Mouse (Mus musculus): ENCODE results near the gene Tmtc1. TPM values are rescaled to one million over a fixed set of nuclear protein-coding genes. Genes with fewer than 3 reads are reported as not detected.

The Tmtc1 gene
- polyA plus RNA-seq, 1 experiment from 2014 or later: 0.74 TPM

GRCm38 (mm10) chr6:148373444-148373843 is 70.7 kb downstream of the Tmtc1 start:
- Histone ChIP-seq H3K9me3 (ENCODE audit: control insufficient read depth, low read length) (no peaks in the 10 kb centered on the region; the same call in 1 of the 2 replicates), H3K4me1 (replicated peaks; ENCODE audit: control insufficient read depth, insufficient read depth, low read length) (no peaks in the 10 kb centered on the region), H3K9ac (ENCODE audit: low read depth, low read length) (no peak overlapping the region), H3K36me3 (ENCODE audit: control insufficient read depth, insufficient read depth, low read length) (no peaks in the 10 kb centered on the region), H3K4me2 (replicated peaks; ENCODE audit: low read depth, low read length) (no peak overlapping the region), H3K27ac (ENCODE audit: low read depth, low read length) (no peak overlapping the region), H3K27me3 (ENCODE audit: control insufficient read depth, insufficient read depth, low read length) (no peaks in the 10 kb centered on the region), H3K4me3 (ENCODE audit: low read depth, low read length) (no peak overlapping the region)
- 87% methylated on average over 2 of the region's 2 CpGs for WGBS
- no peak for ATAC-seq (ENCODE audit: low FRiP score)
- no peak for DNase-seq (ENCODE audit: low spot score)

GRCm38 (mm10) chr6:148371223-148371622 is 73.0 kb downstream of the Tmtc1 start:
- Histone ChIP-seq H3K9ac (ENCODE audit: low read depth, low read length) (no peak overlapping the region), H3K4me2 (replicated peaks; ENCODE audit: low read depth, low read length) (no peak overlapping the region), H3K36me3 (ENCODE audit: control insufficient read depth, insufficient read depth, low read length) (no peaks in the 10 kb centered on the region), H3K4me3 (ENCODE audit: low read depth, low read length) (no peak overlapping the region), H3K9me3 (ENCODE audit: control insufficient read depth, low read length) (no peaks in the 10 kb centered on the region), H3K4me1 (replicated peaks; ENCODE audit: control insufficient read depth, insufficient read depth, low read length) (no peaks in the 10 kb centered on the region), H3K27ac (ENCODE audit: low read depth, low read length) (no peak overlapping the region), H3K27me3 (ENCODE audit: control insufficient read depth, insufficient read depth, low read length) (no peaks in the 10 kb centered on the region)
- DNase-seq (ENCODE audit: low spot score) (no peak), ATAC-seq (ENCODE audit: low FRiP score) (no peak)

- DNase-seq (ENCODE audit: low spot score) (no peak), ATAC-seq (ENCODE audit: low FRiP score) (no peak)
- Histone ChIP-seq H3K4me2 (replicated peaks; ENCODE audit: low read depth, low read length) (no peak overlapping the region), H3K36me3 (ENCODE audit: control insufficient read depth, insufficient read depth, low read length) (no peaks in the 10 kb centered on the region), H3K9me3 (ENCODE audit: control insufficient read depth, low read length) (no peaks in the 10 kb centered on the region), H3K27me3 (ENCODE audit: control insufficient read depth, insufficient read depth, low read length) (no peaks in the 10 kb centered on the region), H3K9ac (ENCODE audit: low read depth, low read length) (no peak overlapping the region), H3K4me1 (replicated peaks; ENCODE audit: control insufficient read depth, insufficient read depth, low read length) (no peaks in the 10 kb centered on the region), H3K4me3 (ENCODE audit: low read depth, low read length) (no peak overlapping the region), H3K27ac (ENCODE audit: low read depth, low read length) (no peak overlapping the region)
- WGBS: 38% methylated on average over 4 of the region's 4 CpGs
Measured at GRCm38 (mm10) chr6:148367094-148367539, 77.1 kb downstream of the Tmtc1 start.

- no peak overlapping the region for H3K27ac ChIP-seq (ENCODE audit: low read depth, low read length)
- H3K9ac ChIP-seq (ENCODE audit: low read depth, low read length): no peak overlapping the region
- ATAC-seq (ENCODE audit: low FRiP score): no peak
- no peaks in the 10 kb centered on the region for H3K27me3 ChIP-seq (ENCODE audit: control insufficient read depth, insufficient read depth, low read length)
- H3K4me3 ChIP-seq (ENCODE audit: low read depth, low read length): no peak overlapping the region
- H3K36me3 ChIP-seq (ENCODE audit: control insufficient read depth, insufficient read depth, low read length): no peaks in the 10 kb centered on the region
- no peaks in the 10 kb centered on the region for H3K9me3 ChIP-seq (ENCODE audit: control insufficient read depth, low read length)
- H3K4me1 ChIP-seq (replicated peaks; ENCODE audit: control insufficient read depth, insufficient read depth, low read length): no peaks in the 10 kb centered on the region
- DNase-seq (ENCODE audit: low spot score): no peak
- no peak overlapping the region for H3K4me2 ChIP-seq (replicated peaks; ENCODE audit: low read depth, low read length)
- 90% methylated on average over 1 of the region's 1 CpGs for WGBS
Measured at GRCm38 (mm10) chr6:148366629-148367028, 77.6 kb downstream of the Tmtc1 start.

GRCm38 (mm10) chr6:148363162-148363561 is 81.0 kb downstream of the Tmtc1 start:
- H3K9ac ChIP-seq (ENCODE audit: low read depth, low read length): no peak overlapping the region
- no peaks in the 10 kb centered on the region for H3K4me1 ChIP-seq (replicated peaks; ENCODE audit: control insufficient read depth, insufficient read depth, low read length)
- no peaks in the 10 kb centered on the region for H3K9me3 ChIP-seq (ENCODE audit: control insufficient read depth, low read length)
- H3K27ac ChIP-seq (ENCODE audit: low read depth, low read length): no peak overlapping the region
- ATAC-seq (ENCODE audit: low FRiP score): no peak
- no peaks in the 10 kb centered on the region for H3K27me3 ChIP-seq (ENCODE audit: control insufficient read depth, insufficient read depth, low read length)
- no peak for DNase-seq (ENCODE audit: low spot score)
- H3K36me3 ChIP-seq (ENCODE audit: control insufficient read depth, insufficient read depth, low read length): no peaks in the 10 kb centered on the region
- H3K4me3 ChIP-seq (ENCODE audit: low read depth, low read length): no peak overlapping the region
- 100% methylated on average over 1 of the region's 1 CpGs for WGBS
- H3K4me2 ChIP-seq (replicated peaks; ENCODE audit: low read depth, low read length): no peak overlapping the region

- no peak overlapping the region for H3K9ac ChIP-seq (ENCODE audit: low read depth, low read length)
- no peaks in the 10 kb centered on the region for H3K36me3 ChIP-seq (ENCODE audit: control insufficient read depth, insufficient read depth, low read length)
- H3K27ac ChIP-seq (ENCODE audit: low read depth, low read length): no peak overlapping the region
- whole genome bisulfite sequencing: 68% methylated on average over 3 of the region's 3 CpGs
- H3K9me3 ChIP-seq (ENCODE audit: control insufficient read depth, low read length): no peaks in the 10 kb centered on the region
- H3K4me3 ChIP-seq (ENCODE audit: low read depth, low read length): no peak overlapping the region
- DNase-seq (ENCODE audit: low spot score): no peak
- no peaks in the 10 kb centered on the region for H3K4me1 ChIP-seq (replicated peaks; ENCODE audit: control insufficient read depth, insufficient read depth, low read length)
- no peak for ATAC-seq (ENCODE audit: low FRiP score)
- no peak overlapping the region for H3K4me2 ChIP-seq (replicated peaks; ENCODE audit: low read depth, low read length)
- no peaks in the 10 kb centered on the region for H3K27me3 ChIP-seq (ENCODE audit: control insufficient read depth, insufficient read depth, low read length)
Measured at GRCm38 (mm10) chr6:148362475-148362874, 81.7 kb downstream of the Tmtc1 start.

- no peak overlapping the region for H3K9ac ChIP-seq (ENCODE audit: low read depth, low read length)
- H3K9me3 ChIP-seq (ENCODE audit: control insufficient read depth, low read length): no peaks in the 10 kb centered on the region
- no peak overlapping the region for H3K27ac ChIP-seq (ENCODE audit: low read depth, low read length)
- H3K4me1 ChIP-seq (replicated peaks; ENCODE audit: control insufficient read depth, insufficient read depth, low read length): no peaks in the 10 kb centered on the region
- ATAC-seq (ENCODE audit: low FRiP score): no peak
- H3K36me3 ChIP-seq (ENCODE audit: control insufficient read depth, insufficient read depth, low read length): 0 out of 2 replicates have a peak, but pooled peaks cover 2% of the 10 kb centered on the region
- H3K27me3 ChIP-seq (ENCODE audit: control insufficient read depth, insufficient read depth, low read length): no peaks in the 10 kb centered on the region
- no peak overlapping the region for H3K4me3 ChIP-seq (ENCODE audit: low read depth, low read length)
- no peak overlapping the region for H3K4me2 ChIP-seq (replicated peaks; ENCODE audit: low read depth, low read length)
- WGBS: 90% methylated on average over 7 of the region's 7 CpGs
- DNase-seq (ENCODE audit: low spot score): no peak
Measured at GRCm38 (mm10) chr6:148359348-148359905, 84.8 kb downstream of the Tmtc1 start.

GRCm38 (mm10) chr6:148358580-148359246 is 85.5 kb downstream of the Tmtc1 start:
- DNase-seq (ENCODE audit: low spot score): no peak
- no peak for ATAC-seq (ENCODE audit: low FRiP score)
- Histone ChIP-seq H3K9ac (ENCODE audit: low read depth, low read length) (no peak overlapping the region), H3K27ac (ENCODE audit: low read depth, low read length) (no peak overlapping the region), H3K4me1 (replicated peaks; ENCODE audit: control insufficient read depth, insufficient read depth, low read length) (no peaks in the 10 kb centered on the region), H3K9me3 (ENCODE audit: control insufficient read depth, low read length) (no peaks in the 10 kb centered on the region), H3K27me3 (ENCODE audit: control insufficient read depth, insufficient read depth, low read length) (no peaks in the 10 kb centered on the region), H3K36me3 (ENCODE audit: control insufficient read depth, insufficient read depth, low read length) (0 out of 2 replicates have a peak, but pooled peaks cover 2% of the 10 kb centered on the region), H3K4me2 (replicated peaks; ENCODE audit: low read depth, low read length) (no peak overlapping the region), H3K4me3 (ENCODE audit: low read depth, low read length) (no peak overlapping the region)
- WGBS: 77% methylated on average over 8 of the region's 12 CpGs

- H3K4me1 ChIP-seq (replicated peaks; ENCODE audit: control insufficient read depth, insufficient read depth, low read length): no peaks in the 10 kb centered on the region
- no peak for ATAC-seq (ENCODE audit: low FRiP score)
Measured at GRCm38 (mm10) chr6:148356141-148356540, 88.0 kb downstream of the Tmtc1 start.

More at GRCm38 (mm10) chr6:148356141-148356540, 88.0 kb downstream of the Tmtc1 start:
- no peak for DNase-seq (ENCODE audit: low spot score)
- Histone ChIP-seq H3K4me3 (ENCODE audit: low read depth, low read length) (no peak overlapping the region), H3K9ac (ENCODE audit: low read depth, low read length) (no peak overlapping the region), H3K4me2 (replicated peaks; ENCODE audit: low read depth, low read length) (no peak overlapping the region), H3K36me3 (ENCODE audit: control insufficient read depth, insufficient read depth, low read length) (0 out of 2 replicates have a peak, but pooled peaks cover 2% of the 10 kb centered on the region), H3K27ac (ENCODE audit: low read depth, low read length) (no peak overlapping the region), H3K27me3 (ENCODE audit: control insufficient read depth, insufficient read depth, low read length) (no peaks in the 10 kb centered on the region), H3K9me3 (ENCODE audit: control insufficient read depth, low read length) (no peaks in the 10 kb centered on the region)

Measured in hindbrain, embryonic 11.5 days (tissue).